8 mouse cellular contexts compared by ENCODE assay signal in the genomic region with DNA sequence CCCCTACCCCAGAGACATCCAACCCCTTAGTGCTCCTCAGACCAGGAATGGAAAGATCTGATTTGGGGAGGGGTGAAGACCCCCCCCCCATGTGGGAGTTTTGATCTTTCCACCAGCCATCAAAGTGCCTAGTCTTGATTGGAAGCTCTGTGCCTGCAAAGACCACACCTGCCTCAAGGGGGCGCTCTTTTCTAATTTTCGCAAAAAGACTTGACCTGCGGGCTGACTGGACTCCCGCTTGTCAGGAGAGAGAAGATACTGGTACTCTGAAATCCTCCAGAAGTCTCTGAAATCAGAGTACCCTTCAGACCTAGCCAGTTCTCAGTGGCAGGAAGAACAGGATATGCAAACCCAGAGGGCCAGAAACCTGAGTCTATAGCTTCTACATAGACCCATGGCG. TPM values are rescaled to one million over a fixed set of nuclear protein-coding genes. Genes with fewer than 3 reads are reported as not detected.
A peak's percentile ranks its signal among the peaks of the same experiment; 100 is the strongest.
DNase-seq lines count a peak whose midpoint lies in the region; ATAC-seq and TF ChIP-seq lines count a peak whose summit lies in the region.

No protein-coding gene starts in this region.

- H3K9me3 ChIP-seq in forebrain, embryonic 12.5 days = no peaks in the 10 kb centered on the region
- H3K9me3 ChIP-seq in kidney, postnatal 0 days (replicated peaks; ENCODE audit: low read length) = no peaks in the 10 kb centered on the region

- H3K79me2 ChIP-seq in heart, adult 2 months (replicated peaks; ENCODE audit: control insufficient read depth, insufficient read depth, low read length) = no peaks in the 10 kb centered on the region

- TF ChIP-seq CTCF in heart, adult 2 months (IDR thresholded peaks at IDR 0.05) = peak; percentile 74
- peak; percentile 69 for TF ChIP-seq CTCF in kidney, postnatal 0 days (IDR thresholded peaks at IDR 0.05; ENCODE audit: low read depth)

- no peaks in the 10 kb centered on the region; the same call in 1 of the 2 replicates for H3K27me3 ChIP-seq in heart, adult 2 months (ENCODE audit: control insufficient read depth, insufficient read depth, low read length)
- peaks cover 15% of the 10 kb centered on the region; the same call in 1 of the 2 replicates for H3K27me3 ChIP-seq in forebrain, embryonic 12.5 days
- peaks cover 5% of the 10 kb centered on the region; the same call in 1 of the 2 replicates for H3K27me3 ChIP-seq in kidney, postnatal 0 days (ENCODE audit: insufficient read depth, low read length)

- WGBS in heart, adult 2 months = 16% methylated on average over 5 of the region's 5 CpGs
- 7% methylated on average over 5 of the region's 5 CpGs for WGBS in forebrain, embryonic 12.5 days
- 5% methylated on average over 5 of the region's 5 CpGs for WGBS in kidney, postnatal 0 days

- peak overlapping the region; percentile 52; the same call in 1 of the 2 replicates for H3K4me2 ChIP-seq in forebrain, embryonic 12.5 days
- no peak overlapping the region for H3K4me2 ChIP-seq in kidney, postnatal 0 days (ENCODE audit: low read length)

- no peak overlapping the region for H3K27ac ChIP-seq in heart, adult 2 months
- H3K27ac ChIP-seq in forebrain, embryonic 12.5 days = peak overlapping the region; percentile 99
- H3K27ac ChIP-seq in kidney, postnatal 0 days = no peak overlapping the region

- TF ChIP-seq EP300 in heart, adult 2 months (IDR thresholded peaks at IDR 0.05; ENCODE audit: insufficient read depth, low read depth, low read length) = no peak

- DNase-seq in heart, adult 2 months = peak; percentile 18 to 55
- no peak for DNase-seq in heart, adult 9 months (ENCODE audit: low spot score in 2 of 2)
- DNase-seq in CD4-positive helper T cell, adult 2 months (ENCODE audit: low read depth, low spot score) = peak; percentile 47
- peak; percentile 85 for DNase-seq in brain, adult 2 months (ENCODE audit: low read depth, low spot score)
- DNase-seq in kidney, postnatal 0 days (ENCODE audit: low spot score) = peak; percentile 54
- DNase-seq in spleen, postnatal 10 days (ENCODE audit: low spot score in 2 of 2) = peak; percentile 22 to 58

- no peaks in the 10 kb centered on the region for H3K4me1 ChIP-seq in heart, adult 2 months (ENCODE audit: control insufficient read depth, insufficient read depth, low read length)
- peaks cover 67% of the 10 kb centered on the region for H3K4me1 ChIP-seq in forebrain, embryonic 12.5 days
- peaks cover 13% of the 10 kb centered on the region; the same call in 1 of the 2 replicates for H3K4me1 ChIP-seq in kidney, postnatal 0 days (replicated peaks; ENCODE audit: insufficient read depth, low read length)

- no peak for TF ChIP-seq POLR2A in heart, adult 2 months (IDR thresholded peaks at IDR 0.05; ENCODE audit: insufficient read depth, low read depth, low read length)

- H3K9ac ChIP-seq in heart, adult 2 months (ENCODE audit: low read depth, low read length) = no peak overlapping the region
- peak overlapping the region; percentile 29; the same call in 1 of the 2 replicates for H3K9ac ChIP-seq in forebrain, embryonic 12.5 days
- H3K9ac ChIP-seq in kidney, postnatal 0 days (ENCODE audit: low read depth, low read length) = no peak overlapping the region

- no peak overlapping the region for H3K4me3 ChIP-seq in heart, adult 2 months
- H3K4me3 ChIP-seq in forebrain, embryonic 12.5 days (replicated peaks) = no peak overlapping the region
- H3K4me3 ChIP-seq in kidney, postnatal 0 days (replicated peaks; ENCODE audit: low read depth, low read length) = no peak overlapping the region

- no peak for ATAC-seq in forebrain, embryonic 12.5 days (ENCODE audit: low FRiP score)
- ATAC-seq in kidney, postnatal 0 days (replicated peaks; ENCODE audit: low FRiP score, low read depth) = no peak
- ATAC-seq in megakaryocyte progenitor cell, adult 5-6 weeks (replicated peaks; ENCODE audit: poor library complexity) = peak; percentile 58; the same call in 1 of the 2 replicates

- H3K36me3 ChIP-seq in heart, adult 2 months (ENCODE audit: control insufficient read depth, insufficient read depth, low read length) = no peaks in the 10 kb centered on the region
- H3K36me3 ChIP-seq in forebrain, embryonic 12.5 days (replicated peaks) = no peaks in the 10 kb centered on the region
- H3K36me3 ChIP-seq in kidney, postnatal 0 days (ENCODE audit: insufficient read depth, low read length) = no peaks in the 10 kb centered on the region

- intact Hi-C loops in heart, adult 2 months (cut with DNase I) = no loop called here

RNA-seq across cellular contexts. Expression of gene Rhcg, which starts 40.8 kb away (rescaled TPM):
- total RNA-seq in heart, adult 2 months (2021) = not detected
- polyA plus RNA-seq in heart, adult 2 months (2012; rRNA removed) = not detected in 2 replicates
- 7.1 and 8.5 TPM in 2 replicates for polyA plus RNA-seq in forebrain, embryonic 12.5 days (2016; fragmentation: Nextera tagmentation; extraction: Ambion mirVana)
- polyA plus RNA-seq in kidney, postnatal 0 days (2015; fragmentation: Nextera tagmentation; extraction: Ambion mirVana) = 117 and 135 TPM in 2 replicates
- 0.29 and 1.9 TPM in 2 replicates for total RNA-seq in megakaryocyte progenitor cell, adult 5-6 weeks (2015)
- 0.17 and 2.0 TPM in 2 replicates for total RNA-seq in megakaryocyte progenitor cell, adult 5-6 weeks (2017)

Comparison
In these comparisons a context has a peak if more than half of its experiments do, and no peak if none do; other contexts are left out.
1. DNase-seq: peak in heart, adult 2 months (2 of 2), CD4-positive helper T cell, adult 2 months (single experiment), brain, adult 2 months (single experiment), kidney, postnatal 0 days (single experiment) and spleen, postnatal 10 days (2 of 2); none in heart, adult 9 months (0 of 2).
2. RNA of gene Rhcg, which starts 40.8 kb away (polyA plus RNA-seq): 117 to 135 TPM in kidney, postnatal 0 days; 7.1 to 8.5 TPM in forebrain, embryonic 12.5 days and not detected in heart, adult 2 months; every median in the first group is over 10 times any median in the second.